Mouse (Mus musculus) heart, postnatal 10 days (tissue): ENCODE measurements at regions not wholly inside any gene's neighbourhood (a gene's known extent, or its start where the extent isn't known, plus 50 kb on each side); places are given as distances from the start of the nearest gene placed in this dataset.

Experiments used
- DNase-seq, 2 experiments: peaks; one replicate each; pipeline ENCODE4 v3.0.0; 2021
- intact Hi-C: fragments of 180-260 bp; cut with DNase I; formaldehyde crosslinking; loops from one replicate; pipeline ENCODE4 v1.15.1; 2025

DNA sequence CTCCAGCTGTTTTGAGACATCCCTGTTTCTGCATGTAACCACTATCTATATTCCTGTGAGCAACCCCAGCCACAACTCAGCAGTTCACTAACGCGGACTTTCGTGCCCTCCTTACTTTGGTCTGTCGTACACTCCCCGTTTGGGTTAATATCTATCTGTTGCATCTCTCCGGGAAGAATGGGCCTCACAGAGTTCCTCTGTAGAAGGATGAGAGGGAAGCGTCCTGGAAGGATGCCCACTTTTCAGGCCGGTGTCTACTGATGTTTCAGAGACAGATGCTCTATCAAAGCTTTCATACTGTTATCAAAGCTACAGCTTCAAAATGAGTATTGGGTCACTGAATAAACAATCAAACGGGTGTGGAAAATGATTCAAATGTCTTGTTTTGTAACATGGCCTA, 487.4 kb downstream of the Trim52 start:
- no peak for DNase-seq
- intact Hi-C loops, result no loop called here

DNA sequence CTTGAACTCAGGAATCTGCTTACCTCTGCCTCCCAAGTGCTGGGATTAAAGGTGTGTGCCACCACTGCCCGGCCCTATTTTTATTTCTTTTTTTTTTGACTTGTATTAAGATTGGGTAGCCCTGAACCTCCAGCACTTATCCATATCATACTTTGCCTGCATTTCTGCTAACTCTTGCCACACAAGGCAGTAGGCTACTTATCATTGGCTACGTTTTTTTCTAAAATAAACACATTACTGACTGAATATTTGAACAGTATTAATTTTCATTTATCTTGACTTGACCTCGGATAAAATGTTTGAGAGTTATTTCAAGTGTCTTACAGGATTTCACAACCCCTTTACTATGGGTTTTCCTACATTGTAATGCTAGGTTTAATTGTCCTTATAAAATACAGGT, 488.0 kb downstream of the Trim52 start:
- DNase-seq, result no peak
- intact Hi-C loops, result no loop called here

DNA sequence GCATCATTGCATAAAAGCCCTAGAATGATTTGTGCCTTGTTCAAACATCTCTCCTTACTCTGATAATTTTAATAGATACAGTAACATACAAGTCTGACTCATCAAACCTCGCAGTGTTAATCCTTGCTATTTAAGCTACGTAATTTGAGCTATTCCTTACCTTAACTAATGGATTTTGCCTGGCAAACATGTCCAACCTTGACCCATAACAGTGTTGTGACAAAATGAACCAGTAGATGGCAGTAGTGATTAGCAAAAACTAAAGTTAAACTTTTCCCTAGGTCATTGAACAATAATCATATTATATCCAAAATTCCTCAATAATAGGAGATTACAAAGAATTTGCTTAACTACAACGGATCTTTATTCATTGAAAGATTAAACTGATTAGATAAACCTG, 501.0 kb downstream of the Trim52 start:
- intact Hi-C loops, result no loop called here
- DNase-seq, result peak in 1 of 2 experiments; percentile 23

DNA sequence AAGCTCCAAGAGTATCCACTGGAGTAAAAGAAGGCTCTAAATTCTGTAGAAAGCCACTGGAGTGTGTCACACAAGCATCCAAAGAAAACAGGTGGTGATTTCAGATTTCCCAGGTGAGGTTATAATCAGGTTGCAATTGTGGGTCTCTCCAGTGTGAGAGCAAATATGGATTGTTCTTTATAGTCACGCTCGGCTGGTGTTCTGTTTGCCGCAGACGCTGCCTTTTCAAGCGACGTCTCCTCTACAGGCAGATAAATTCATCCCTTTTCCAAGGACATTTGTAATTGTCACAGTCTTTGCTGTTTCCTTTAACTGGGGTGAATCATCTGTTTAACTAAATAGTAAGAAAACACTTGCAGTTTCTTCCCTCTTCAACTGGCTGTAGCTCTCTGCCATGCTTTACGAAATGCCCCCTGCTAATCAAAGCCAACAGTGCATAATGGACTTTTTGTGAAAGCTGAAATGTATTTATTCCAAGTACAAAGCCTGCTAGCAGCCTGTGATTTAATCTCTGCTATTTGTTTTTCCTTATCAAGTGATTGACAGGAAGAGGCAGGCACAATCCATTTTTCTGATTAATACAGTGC, 502.4 kb downstream of the Trim52 start:
- no peak for DNase-seq
- intact Hi-C loops, result no loop called here
